Mouse (Mus musculus) bone marrow, adult 2 months (tissue): ENCODE data around the gene 1500015O10Rik.

Experiments
- CTCF ChIP-seq: fragments of 200-500 bp; IDR thresholded peaks from 2 replicates; pipeline ENCODE4 v1.5.1; 2011; ENCODE audit warnings: low read length, control low read depth; ENCODE audit not compliant: control insufficient read depth, insufficient read depth
- POLR2A ChIP-seq: fragments of 200-500 bp; IDR thresholded peaks from 2 replicates; pipeline ENCODE4 v1.6.1; 2011; ENCODE audit warnings: low read depth, mild to moderate bottlenecking, control low read depth, low read length, borderline replicate concordance; ENCODE audit not compliant: control insufficient read depth

DNA sequence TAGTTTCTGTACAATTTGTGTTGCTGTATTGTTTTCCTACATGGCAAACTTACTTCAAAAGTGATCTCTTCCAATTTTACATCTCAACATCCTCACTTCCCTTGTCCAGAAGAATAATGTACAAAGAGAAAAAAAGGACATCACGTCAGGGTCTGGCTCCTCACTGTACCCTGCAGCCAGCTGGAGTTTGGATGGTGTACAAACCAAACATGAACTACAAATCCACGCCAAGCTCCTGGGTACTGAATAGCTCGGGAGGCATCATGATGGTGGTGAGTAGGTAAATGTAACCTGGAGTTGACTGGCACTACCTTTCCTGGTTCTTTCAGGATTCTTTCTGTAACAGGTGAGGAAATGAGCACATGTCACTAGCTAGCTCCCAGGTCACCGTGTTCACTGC, 43.7 kb downstream of the 1500015O10Rik start:
- no peak for TF ChIP-seq CTCF
- no peak for TF ChIP-seq POLR2A
